Mouse (Mus musculus) megakaryocyte, embryonic 14.5 days (primary cell): Measurements from ENCODE around the gene Tuba1c. TPM values are rescaled to one million over a fixed set of nuclear protein-coding genes. Genes with fewer than 3 reads are reported as not detected.

Experiments
- H3K27me3 ChIP-seq: replicated peaks from 2 replicates; pipeline ENCODE3; 2012; ENCODE audit warnings: inconsistent platforms
- H3K36me3 ChIP-seq: replicated peaks from 2 replicates; pipeline ENCODE3; 2012; ENCODE audit warnings: low read length, inconsistent platforms, mixed read lengths
- H3K4me1 ChIP-seq: 2 replicates; pipeline ENCODE4 v1.6.1; 2012; ENCODE audit warnings: inconsistent platforms
- H3K4me3 ChIP-seq: replicated peaks from 2 replicates; pipeline ENCODE3; 2012; ENCODE audit warnings: moderate library complexity, mild to moderate bottlenecking, inconsistent platforms
- H3K9me3 ChIP-seq: 2 replicates; pipeline ENCODE4 v1.6.1; 2012; ENCODE audit warnings: inconsistent platforms
- FLI1 ChIP-seq: IDR thresholded peaks from 2 replicates; pipeline ENCODE4 v1.6.1; 2012; ENCODE audit warnings: low read length, inconsistent platforms, mixed read lengths
- GATA1 ChIP-seq: IDR thresholded peaks from 3 replicates; pipeline ENCODE4 v1.6.1; 2012; ENCODE audit warnings: mixed read lengths, low read length, inconsistent platforms, borderline replicate concordance
- polyA plus RNA-seq: library from polyadenylated mRNA; stranded (reverse); fragments of >175 nt; gene quantifications from 2 replicates; pipeline ENCODE4 v1.2.3, GENCODE M21; 2012; ENCODE audit warnings: low replicate concordance; ENCODE audit not compliant: insufficient read depth

The Tuba1c gene
- polyA plus RNA-seq, 1 experiment = 103 TPM

DNA sequence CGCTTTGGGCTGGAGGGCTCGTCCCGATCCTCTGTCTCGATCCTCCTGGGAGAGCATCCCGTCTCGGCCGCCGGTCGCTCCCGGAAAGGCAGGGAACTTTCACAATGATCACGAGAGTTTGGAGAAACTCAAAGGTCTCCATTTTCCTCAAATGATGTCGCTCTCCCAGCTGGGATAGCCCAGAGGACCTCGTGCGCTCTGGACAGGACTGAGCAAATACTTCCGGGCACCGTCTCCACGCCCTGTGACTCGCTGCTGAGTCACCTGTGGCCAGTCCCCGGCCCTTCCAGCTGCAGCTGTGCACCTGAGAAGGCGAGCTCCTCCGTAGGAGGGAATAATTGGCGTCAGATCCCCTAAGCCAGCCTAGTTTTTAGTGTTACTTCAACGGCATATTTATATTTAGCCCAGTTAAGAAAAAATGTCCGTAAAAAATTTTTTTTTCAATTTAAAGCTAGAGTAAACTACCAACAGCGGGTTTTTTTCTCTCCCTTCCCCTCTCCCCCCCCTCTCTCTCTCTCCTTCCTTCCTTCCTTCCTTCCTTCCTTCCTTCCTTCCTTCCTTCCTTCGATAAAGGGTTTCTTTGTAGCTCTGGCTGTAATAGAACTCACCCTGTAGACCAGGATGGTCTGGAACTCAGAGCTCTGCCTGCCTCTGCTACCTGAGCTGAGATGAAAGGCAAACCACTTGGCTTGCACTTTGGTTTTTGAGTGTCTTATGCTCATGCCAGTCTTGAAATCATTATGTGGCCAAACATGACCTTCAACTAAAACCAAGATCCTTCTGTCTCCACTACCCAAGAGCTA lies 1.1 kb downstream of the Tuba1c start:
- Histone ChIP-seq H3K36me3 (peaks cover 31% of the 10 kb centered on the region), H3K4me1 (peaks cover 53% of the 10 kb centered on the region), H3K27me3 (no peaks in the 10 kb centered on the region), H3K4me3 (peak overlapping the region; percentile 96), H3K9me3 (no peaks in the 10 kb centered on the region)
- TF ChIP-seq GATA1 (no peak), FLI1 (no peak)

DNA sequence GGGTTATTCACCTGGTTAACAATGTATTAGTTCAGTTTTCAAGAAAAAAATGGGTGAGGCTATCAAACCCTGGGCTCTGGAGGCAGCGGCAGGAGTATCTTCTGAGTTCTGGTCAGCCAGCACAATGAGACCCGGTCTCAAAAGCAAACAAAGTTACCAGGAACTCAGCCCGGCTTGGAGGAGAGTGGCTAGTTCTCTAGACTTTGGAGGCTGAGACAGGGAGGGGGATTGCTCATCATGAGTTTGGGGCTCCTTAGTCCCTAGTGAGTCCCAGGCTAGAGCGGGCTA lies 1.6 kb downstream of the Tuba1c start:
- H3K4me1 ChIP-seq = peaks cover 58% of the 10 kb centered on the region

DNA sequence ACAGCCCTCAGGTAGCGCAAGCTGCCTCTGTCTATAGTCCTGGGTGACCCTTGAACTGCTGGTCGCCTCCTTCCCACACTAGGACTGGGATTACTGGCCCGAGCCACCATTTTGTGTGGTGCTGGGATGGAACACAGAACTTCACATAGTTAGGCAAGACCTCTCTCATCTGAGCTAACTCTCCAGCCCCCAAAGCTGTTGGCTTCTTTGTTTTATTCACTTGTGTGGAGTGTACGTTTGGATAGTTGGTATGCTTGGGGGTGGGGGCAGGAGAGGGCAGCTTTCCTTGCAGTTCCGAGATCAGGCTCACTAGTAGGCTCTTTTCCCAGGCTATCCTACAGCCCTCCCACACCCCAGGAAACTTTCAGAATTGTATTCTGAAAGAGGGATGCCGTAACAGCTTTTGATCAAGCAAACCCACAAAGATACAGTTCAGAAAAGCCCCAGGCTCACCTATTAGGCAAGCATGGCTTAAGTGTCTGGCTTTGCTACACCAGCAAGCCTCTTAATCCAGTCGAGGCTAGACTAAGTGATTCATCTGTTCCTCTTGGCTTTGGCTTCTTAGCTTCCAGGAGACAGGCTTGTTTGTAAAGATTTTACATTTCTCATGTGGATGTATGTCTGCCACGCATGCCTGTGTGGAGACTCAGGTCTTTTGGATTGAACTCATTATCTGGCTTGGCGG lies 2.5 kb downstream of the Tuba1c start:
- Histone ChIP-seq H3K27me3 (no peaks in the 10 kb centered on the region), H3K4me3 (peak overlapping the region; percentile 94), H3K36me3 (peaks cover 40% of the 10 kb centered on the region), H3K9me3 (no peaks in the 10 kb centered on the region), H3K4me1 (peaks cover 61% of the 10 kb centered on the region)
- TF ChIP-seq GATA1 = no peak
- no peak for TF ChIP-seq FLI1

More for the DNA sequence above, 1.6 kb downstream of the Tuba1c start:
- Histone ChIP-seq H3K27me3 (no peaks in the 10 kb centered on the region), H3K36me3 (peaks cover 37% of the 10 kb centered on the region), H3K9me3 (no peaks in the 10 kb centered on the region), H3K4me3 (peak overlapping the region; percentile 96)
- TF ChIP-seq FLI1 = no peak
- TF ChIP-seq GATA1 = no peak

DNA sequence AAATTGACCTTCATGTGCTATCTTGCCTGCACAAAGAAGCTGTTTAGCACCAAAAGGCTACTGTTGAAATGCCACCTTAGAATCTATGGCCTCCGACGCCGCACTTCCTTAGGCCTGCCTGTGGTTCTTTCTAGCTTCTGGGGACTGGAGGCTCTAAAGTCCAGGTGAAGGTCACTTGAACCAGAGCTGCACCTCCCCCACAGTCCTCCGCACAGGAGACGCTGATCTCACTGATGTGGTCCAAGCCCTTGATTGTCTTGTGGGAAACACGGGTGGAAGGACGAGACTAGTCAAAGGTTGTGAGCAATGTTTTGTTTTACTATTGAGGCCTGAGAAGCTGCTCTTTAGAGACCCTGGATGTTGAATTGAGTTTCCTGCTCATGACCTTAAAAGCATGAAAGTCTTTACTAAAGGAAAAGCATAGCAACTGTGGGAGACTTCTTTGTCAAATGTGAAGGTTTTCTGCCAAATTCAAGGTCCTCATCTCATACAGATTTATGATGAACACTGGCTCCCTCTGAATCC lies 3.1 kb downstream of the Tuba1c start:
- peak overlapping the region; percentile 94 for H3K4me3 ChIP-seq
- TF ChIP-seq GATA1 (no peak), FLI1 (no peak)
- H3K36me3 ChIP-seq = peaks cover 40% of the 10 kb centered on the region
- H3K27me3 ChIP-seq = no peaks in the 10 kb centered on the region
- peaks cover 60% of the 10 kb centered on the region for H3K4me1 ChIP-seq
- no peaks in the 10 kb centered on the region for H3K9me3 ChIP-seq

DNA sequence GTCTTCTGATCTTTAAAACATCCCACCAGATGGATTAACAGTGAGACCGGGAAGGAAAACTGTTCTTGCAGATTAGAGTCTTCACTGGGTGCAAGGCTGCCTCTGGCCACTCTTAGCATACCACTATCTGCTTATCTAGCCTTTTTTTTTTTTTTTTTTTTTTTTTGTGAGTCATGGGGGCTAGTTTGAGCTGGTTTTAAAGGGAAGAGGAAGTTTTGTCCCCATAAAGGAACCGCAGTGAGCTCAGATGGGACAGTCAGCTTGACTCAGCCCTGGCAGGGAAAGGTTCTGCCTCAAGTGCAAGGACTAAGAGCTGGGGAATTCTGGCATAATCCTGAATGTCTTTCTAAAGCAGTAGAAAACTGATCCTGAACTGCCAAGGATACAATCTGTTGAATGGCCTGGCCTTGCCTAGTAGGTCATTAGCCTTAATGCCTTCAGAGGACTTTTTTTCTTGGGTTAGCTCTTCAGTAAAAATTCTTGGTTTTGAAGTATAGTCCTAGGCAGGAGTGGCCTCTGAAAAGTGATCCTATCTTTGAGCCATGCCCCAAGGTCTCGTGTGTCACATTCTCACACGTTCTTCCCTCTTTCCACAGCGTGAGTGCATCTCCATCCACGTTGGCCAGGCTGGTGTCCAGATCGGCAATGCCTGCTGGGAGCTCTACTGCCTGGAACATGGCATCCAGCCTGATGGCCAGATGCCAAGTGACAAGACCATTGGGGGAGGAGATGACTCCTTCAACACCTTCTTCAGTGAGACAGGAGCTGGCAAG lies 4.0 kb downstream of the Tuba1c start:
- no peak for TF ChIP-seq FLI1
- no peak for TF ChIP-seq GATA1
- peaks cover 49% of the 10 kb centered on the region for H3K36me3 ChIP-seq

DNA sequence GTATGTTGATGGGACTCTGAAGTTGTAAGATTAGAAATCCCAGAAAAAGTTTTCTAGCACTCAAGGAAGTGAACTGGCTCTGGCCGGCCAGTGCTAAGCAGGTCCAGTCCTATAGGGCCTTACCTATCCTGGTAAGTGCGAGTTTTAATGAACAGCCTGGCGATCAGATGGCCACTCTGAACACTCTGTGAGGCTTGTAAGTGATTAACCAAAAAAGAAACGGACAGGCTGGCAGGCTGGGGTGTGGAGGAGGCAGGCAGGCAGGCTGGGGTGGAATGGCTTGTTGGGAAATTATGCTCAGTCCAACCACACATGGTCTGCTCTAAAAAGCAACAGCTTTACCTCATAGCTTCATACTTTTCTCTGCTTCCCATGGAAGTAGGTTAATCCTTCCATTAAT lies 5.7 kb downstream of the Tuba1c start:
- H3K4me1 ChIP-seq = peaks cover 69% of the 10 kb centered on the region
- peaks cover 63% of the 10 kb centered on the region for H3K36me3 ChIP-seq
- H3K4me3 ChIP-seq = peak overlapping the region; percentile 11
- TF ChIP-seq FLI1 = no peak
- TF ChIP-seq GATA1 = no peak
- H3K9me3 ChIP-seq = no peaks in the 10 kb centered on the region
- H3K27me3 ChIP-seq = no peaks in the 10 kb centered on the region

More for the DNA sequence above, 4.0 kb downstream of the Tuba1c start:
- Histone ChIP-seq H3K9me3 (no peaks in the 10 kb centered on the region), H3K27me3 (no peaks in the 10 kb centered on the region), H3K4me3 (peak overlapping the region; percentile 94), H3K4me1 (peaks cover 61% of the 10 kb centered on the region)

DNA sequence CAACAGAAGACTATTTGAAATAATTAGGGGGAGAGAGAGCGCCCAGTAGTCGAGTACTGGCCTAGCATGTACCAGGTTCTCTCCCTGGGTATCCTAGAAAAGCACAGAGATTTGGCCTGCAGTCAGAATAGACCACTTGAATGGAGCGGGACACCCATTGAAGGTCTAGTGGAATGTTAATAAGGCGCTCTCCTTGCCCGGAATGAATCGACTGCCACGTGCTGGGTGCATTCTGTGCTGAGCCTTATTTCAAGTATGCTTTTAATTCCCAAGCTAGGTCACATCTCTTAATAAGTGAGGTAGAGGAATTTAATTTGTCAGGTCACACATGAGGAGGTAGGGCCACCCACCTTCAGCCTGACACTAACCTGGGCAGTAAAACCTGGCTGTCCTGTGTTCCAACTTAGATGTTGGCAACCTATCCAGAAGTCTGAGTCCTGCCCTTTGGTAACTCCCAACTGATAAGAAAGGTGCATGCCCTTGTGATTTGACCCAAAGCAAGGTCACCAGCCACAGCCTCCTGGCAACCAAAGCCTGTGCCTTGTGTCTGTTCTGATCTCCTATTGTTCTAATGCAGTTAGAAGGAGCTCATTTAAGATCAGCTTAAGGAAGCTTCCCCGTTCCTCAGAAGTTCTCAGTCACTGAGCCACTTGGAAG lies 6.7 kb downstream of the Tuba1c start:
- no peak overlapping the region for H3K4me3 ChIP-seq
- no peaks in the 10 kb centered on the region for H3K9me3 ChIP-seq
- H3K27me3 ChIP-seq = peaks cover 3% of the 10 kb centered on the region
- no peak for TF ChIP-seq FLI1
- no peak for TF ChIP-seq GATA1
- H3K36me3 ChIP-seq = peaks cover 63% of the 10 kb centered on the region
- peaks cover 73% of the 10 kb centered on the region for H3K4me1 ChIP-seq

DNA sequence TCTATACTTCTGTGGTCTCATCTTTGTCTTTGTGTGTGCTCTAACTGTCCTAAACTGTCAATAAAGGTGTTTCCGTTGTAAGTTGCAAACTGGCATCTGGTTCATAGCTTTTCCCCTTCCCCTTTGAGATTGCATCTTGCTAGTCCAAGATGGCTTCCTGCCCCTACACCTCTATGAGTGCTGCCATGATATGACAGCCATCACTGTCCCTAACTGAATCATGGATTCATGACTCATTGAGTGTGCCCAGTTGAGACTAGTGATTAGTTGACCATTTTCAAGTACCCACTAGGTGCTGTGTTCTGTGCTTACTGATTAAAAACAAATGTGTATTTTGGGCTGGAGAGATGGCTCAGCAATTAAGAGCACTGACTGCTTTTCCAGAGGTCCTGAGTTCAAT lies 8.3 kb downstream of the Tuba1c start:
- Histone ChIP-seq H3K4me3 (no peak overlapping the region), H3K27me3 (peaks cover 13% of the 10 kb centered on the region), H3K9me3 (no peaks in the 10 kb centered on the region), H3K4me1 (peaks cover 64% of the 10 kb centered on the region), H3K36me3 (peaks cover 54% of the 10 kb centered on the region)
- no peak for TF ChIP-seq FLI1
- no peak for TF ChIP-seq GATA1

DNA sequence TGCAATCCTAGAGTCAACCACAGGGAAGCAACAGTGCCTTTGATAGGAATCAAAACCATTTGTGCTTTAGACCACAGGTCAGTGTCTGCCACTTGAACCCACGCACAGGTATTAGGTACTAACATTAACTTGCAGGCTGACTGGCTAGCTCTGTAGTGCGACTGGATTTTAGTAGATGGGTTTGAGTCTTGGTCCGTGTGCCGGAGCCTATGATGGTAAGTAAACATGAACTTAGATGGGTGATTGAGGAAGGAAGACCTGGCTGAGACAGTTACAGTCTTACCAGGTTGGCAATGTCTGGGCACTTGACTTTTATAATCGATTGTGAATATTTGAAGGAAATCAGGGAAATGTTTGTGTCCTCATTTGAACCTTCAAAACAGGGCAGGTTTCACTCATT lies 9.1 kb downstream of the Tuba1c start:
- peaks cover 52% of the 10 kb centered on the region for H3K36me3 ChIP-seq

More for the DNA sequence above, 9.1 kb downstream of the Tuba1c start:
- Histone ChIP-seq H3K27me3 (peaks cover 13% of the 10 kb centered on the region), H3K4me3 (no peak overlapping the region), H3K9me3 (no peaks in the 10 kb centered on the region), H3K4me1 (peaks cover 56% of the 10 kb centered on the region)
- no peak for TF ChIP-seq FLI1
- no peak for TF ChIP-seq GATA1
